Mouse (Mus musculus) bone marrow macrophage, adult 2 months (primary cell): Measurements from ENCODE around the gene Synpr.

Experiments used
- CTCF ChIP-seq: IDR thresholded peaks from 2 replicates; pipeline ENCODE4 v1.5.1; 2012; ENCODE audit warnings: low read depth, mild to moderate bottlenecking, low read length, moderate library complexity
- POLR2A ChIP-seq: IDR thresholded peaks from 2 replicates; pipeline ENCODE4 v1.6.1; 2012; ENCODE audit warnings: mild to moderate bottlenecking, low read depth, low read length, borderline replicate concordance

DNA sequence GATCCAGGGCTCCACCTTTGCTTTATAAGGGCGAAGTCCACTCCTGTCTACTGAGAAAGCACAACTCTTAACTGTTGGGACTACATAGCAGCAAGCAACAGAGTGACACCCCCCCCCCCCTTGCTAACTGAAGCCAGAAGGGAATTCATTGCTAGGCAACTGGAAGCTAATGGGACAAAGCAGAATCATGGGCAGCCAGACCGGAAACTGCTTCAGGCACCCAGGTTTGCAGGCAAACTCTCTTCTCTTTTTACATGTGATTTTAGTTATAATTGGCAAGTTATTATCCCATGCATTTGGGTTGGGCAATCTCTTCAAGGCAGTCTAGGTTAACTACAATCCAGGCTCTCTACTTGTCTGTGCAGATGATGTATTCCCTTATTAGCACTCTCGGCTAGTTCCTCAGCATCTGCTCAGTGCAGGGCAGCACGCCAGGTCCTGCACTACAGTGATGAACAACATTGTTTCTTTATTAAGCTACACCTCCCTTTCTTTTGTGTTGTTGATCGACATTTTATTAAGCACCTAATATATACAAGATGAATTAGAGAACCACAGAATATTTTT lies 72.6 kb downstream of the Synpr start:
- TF ChIP-seq POLR2A (no peak), CTCF (no peak)
